In genomic region chr7:82715210-82715911, GRCm38 (mm10) we compare ENCODE assay signal across 9 mouse cellular contexts.
DNase-seq lines count a peak whose midpoint lies in the region; ATAC-seq and TF ChIP-seq lines count a peak whose summit lies in the region.
"Had no signal": no experiment of that assay in that cellular context is flagged by ENCODE, and none has a peak within 500 bp of the region (broad histone marks: within the 10 kb centered on the region; RNA-seq: fewer than 3 reads in every experiment).

No protein-coding gene starts in this region.

- peak; percentile 80 for TF ChIP-seq CTCF in hindbrain, postnatal 0 days (IDR thresholded peaks at IDR 0.05; ENCODE audit: low read depth)

- 40% methylated on average over 7 of the region's 7 CpGs for WGBS in forebrain, embryonic 14.5 days
- WGBS in hindbrain, postnatal 0 days = 37% methylated on average over 7 of the region's 7 CpGs

- peak; percentile 77; the same call in 1 of the 2 replicates for ATAC-seq in cerebellum, adult (ENCODE audit: insufficient number of reproducible peaks, low FRiP score, low TSS enrichment)
- ATAC-seq in forebrain, embryonic 14.5 days = peak; percentile 93
- ATAC-seq in hindbrain, postnatal 0 days = peak; percentile 88
- peak; percentile 79 for ATAC-seq in megakaryocyte-erythroid progenitor cell, adult 5-6 weeks (replicated peaks; ENCODE audit: low FRiP score, low TSS enrichment, poor library complexity, severe bottlenecking)

- H3K4me2 ChIP-seq in forebrain, embryonic 14.5 days (ENCODE audit: low read length) = no peak overlapping the region
- no peak overlapping the region for H3K4me2 ChIP-seq in hindbrain, postnatal 0 days (ENCODE audit: low read depth, low read length)
- H3K4me2 ChIP-seq: heart, embryonic 13.5 days had no signal

- no peak overlapping the region for H3K4me3 ChIP-seq in forebrain, embryonic 14.5 days (ENCODE audit: low read depth, low read length)
- no peak overlapping the region for H3K4me3 ChIP-seq in hindbrain, postnatal 0 days (ENCODE audit: low read length)
- H3K4me3 ChIP-seq: heart, embryonic 13.5 days had no signal

- H3K36me3 ChIP-seq in forebrain, embryonic 14.5 days (ENCODE audit: control insufficient read depth, insufficient read depth, low read length) = peaks cover 6% of the 10 kb centered on the region; the same call in 1 of the 2 replicates
- H3K36me3 ChIP-seq in hindbrain, postnatal 0 days (ENCODE audit: insufficient read depth, low read length) = no peaks in the 10 kb centered on the region

- H3K27ac ChIP-seq in forebrain, embryonic 14.5 days (ENCODE audit: low read depth, low read length) = no peak overlapping the region
- no peak overlapping the region for H3K27ac ChIP-seq in hindbrain, postnatal 0 days
- H3K27ac ChIP-seq: heart, embryonic 13.5 days had no signal

- 0 out of 2 replicates have a peak, but pooled peaks cover 3% of the 10 kb centered on the region for H3K4me1 ChIP-seq in forebrain, embryonic 14.5 days (ENCODE audit: control insufficient read depth, insufficient read depth, low read length)
- no peaks in the 10 kb centered on the region; the same call in 1 of the 2 replicates for H3K4me1 ChIP-seq in hindbrain, postnatal 0 days (ENCODE audit: insufficient read depth, low read length)

- H3K9me3 ChIP-seq in forebrain, embryonic 14.5 days (replicated peaks; ENCODE audit: control insufficient read depth, low read length) = no peaks in the 10 kb centered on the region
- H3K9me3 ChIP-seq in hindbrain, postnatal 0 days (ENCODE audit: low read length) = no peaks in the 10 kb centered on the region
- H3K9me3 ChIP-seq: heart, embryonic 13.5 days had no signal

- no peaks in the 10 kb centered on the region for H3K27me3 ChIP-seq in forebrain, embryonic 14.5 days (replicated peaks; ENCODE audit: control insufficient read depth, insufficient read depth, low read length)
- H3K27me3 ChIP-seq in hindbrain, postnatal 0 days (ENCODE audit: insufficient read depth, low read length) = no peaks in the 10 kb centered on the region
- H3K27me3 ChIP-seq: heart, embryonic 13.5 days had no signal

- DNase-seq in adrenal gland, adult 2 months = peak; percentile 18
- DNase-seq in adrenal gland, postnatal 4 days (ENCODE audit: low spot score in 2 of 2) = no peak
- DNase-seq in forebrain, embryonic 14.5 days (ENCODE audit: low spot score) = peak; percentile 94
- DNase-seq in hindbrain, postnatal 0 days (ENCODE audit: low spot score) = peak; percentile 92
- peak; percentile 59 to 70 for DNase-seq in layer of hippocampus, postnatal 10 days (ENCODE audit: low spot score in 2 of 2)
- DNase-seq in right cerebral cortex, postnatal 4 days = peak; percentile 40

- H3K9ac ChIP-seq in forebrain, embryonic 14.5 days (ENCODE audit: low read length) = no peak overlapping the region
- H3K9ac ChIP-seq in hindbrain, postnatal 0 days (replicated peaks; ENCODE audit: low read length) = no peak overlapping the region
- H3K9ac ChIP-seq: heart, embryonic 13.5 days had no signal

Comparison
In these comparisons a context has a peak if more than half of its experiments do, and no peak if none do; other contexts are left out.
1. DNase-seq: peak in adrenal gland, adult 2 months (single experiment), forebrain, embryonic 14.5 days (single experiment), hindbrain, postnatal 0 days (single experiment), layer of hippocampus, postnatal 10 days (2 of 2) and right cerebral cortex, postnatal 4 days (single experiment); none in adrenal gland, postnatal 4 days (0 of 2).
2. Peak in every context shown above with its lines, with median percentiles within 50 percentile points of each other: ATAC-seq.